Mouse (Mus musculus) bone marrow macrophage, adult 2 months (primary cell): Measurements from ENCODE around the gene C330021F23Rik.

ENCODE experiments used
- CTCF ChIP-seq: IDR thresholded peaks from 2 replicates; pipeline ENCODE4 v1.5.1; 2012; ENCODE audit warnings: low read depth, mild to moderate bottlenecking, low read length, moderate library complexity
- POLR2A ChIP-seq: IDR thresholded peaks from 2 replicates; pipeline ENCODE4 v1.6.1; 2012; ENCODE audit warnings: mild to moderate bottlenecking, low read depth, low read length, borderline replicate concordance

DNA sequence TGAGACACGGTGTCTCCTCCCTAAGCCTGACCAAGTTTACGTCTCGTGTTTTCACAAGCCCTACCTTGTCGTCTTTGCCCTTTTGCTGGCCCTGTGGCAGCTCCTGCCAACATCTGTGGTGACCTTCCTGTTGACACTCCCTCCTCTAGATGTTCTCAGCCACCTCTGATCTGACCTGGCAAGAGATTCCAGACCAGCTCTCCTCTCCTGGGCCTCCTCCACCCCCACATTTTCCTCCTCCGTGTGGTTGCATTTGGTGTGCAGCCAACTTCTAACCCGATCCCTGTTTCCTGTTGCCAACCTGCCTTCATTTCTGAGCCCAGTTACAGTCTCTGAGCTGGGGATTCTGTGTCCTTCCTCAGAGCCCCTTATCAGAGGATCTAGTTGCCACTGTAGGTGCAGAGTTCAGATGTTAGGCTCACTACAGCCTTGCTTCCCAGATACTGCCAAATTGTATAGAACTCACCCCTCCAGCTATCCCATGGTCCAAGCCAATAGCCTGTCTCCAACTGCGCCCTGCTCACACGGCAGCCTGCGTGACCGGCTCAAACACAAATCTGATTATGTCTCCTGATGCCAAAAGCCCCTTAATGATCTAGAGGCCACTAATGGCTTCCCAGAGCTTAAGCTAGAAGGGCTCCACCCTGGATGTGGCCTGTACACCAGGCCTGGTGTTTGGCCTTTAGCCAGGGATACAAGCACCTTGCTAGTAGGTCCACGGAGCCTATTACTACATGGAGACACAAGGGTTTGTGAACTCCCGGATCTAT, 41.4 kb downstream of the C330021F23Rik start:
- no peak for TF ChIP-seq POLR2A
- TF ChIP-seq CTCF = no peak
